Mouse (Mus musculus): ENCODE measurements around the gene Ctsz. TPM values are rescaled to one million over a fixed set of nuclear protein-coding genes. Genes with fewer than 3 reads are reported as not detected.

Ctsz gene
- polyA plus RNA-seq, 1 experiment from 2014 or later, result 80.8 TPM

Other genes starting within 250 kb of the Ctsz start
- 1,452 and 1,516 TPM in 2 replicates for gene Gnas, start 154.7 kb downstream of the Ctsz start, polyA plus RNA-seq (2015; fragmentation: Nextera tagmentation; extraction: Ambion mirVana)
- gene Gm20721, start 92.3 kb downstream of the Ctsz start, polyA plus RNA-seq (2015; fragmentation: Nextera tagmentation; extraction: Ambion mirVana), result 13.1 and 13.9 TPM in 2 replicates
- gene Nelfcd, start 23.2 kb downstream of the Ctsz start, polyA plus RNA-seq (2015; fragmentation: Nextera tagmentation; extraction: Ambion mirVana), result 115 and 118 TPM in 2 replicates
- gene Tubb1, start 11.7 kb upstream of the Ctsz start, polyA plus RNA-seq (2015; fragmentation: Nextera tagmentation; extraction: Ambion mirVana), result 1.0 and 1.9 TPM in 2 replicates
- gene Atp5e, start 25.1 kb upstream of the Ctsz start, polyA plus RNA-seq (2015; fragmentation: Nextera tagmentation; extraction: Ambion mirVana), result 832 and 843 TPM in 2 replicates
- 111 and 114 TPM in 2 replicates for gene Prelid3b, start 34.0 kb upstream of the Ctsz start, polyA plus RNA-seq (2015; fragmentation: Nextera tagmentation; extraction: Ambion mirVana)
- not detected in 2 replicates for gene Zfp831, start 204.5 kb upstream of the Ctsz start, polyA plus RNA-seq (2015; fragmentation: Nextera tagmentation; extraction: Ambion mirVana)